Mouse (Mus musculus): ENCODE data around the gene Olfr370.
A peak's percentile ranks its signal among the peaks of the same experiment; 100 is the strongest.
"Not testable (repeated sequence)": the region's sequence is repeated elsewhere in the genome, so short reads cannot be mapped to it uniquely, and the experiment has no call there.

The Olfr370 gene

DNA sequence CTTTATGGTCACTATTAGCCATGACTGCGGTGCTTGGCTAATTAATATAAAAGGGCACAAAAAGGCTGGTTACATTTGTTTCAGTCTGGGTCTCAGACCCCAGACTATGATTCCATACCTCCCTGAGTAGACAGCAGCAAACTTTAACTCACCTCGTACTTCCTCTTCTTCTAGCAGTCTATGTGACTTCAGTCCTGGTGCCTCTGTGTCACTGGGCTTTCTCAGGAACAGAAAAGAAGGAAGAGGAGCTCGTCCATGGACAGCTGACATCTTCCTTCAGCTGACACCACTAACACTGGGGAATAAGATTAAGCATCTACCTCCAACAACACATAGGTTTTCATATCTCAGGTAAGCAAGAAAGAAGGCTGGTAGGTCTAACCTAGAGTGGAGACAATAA lies at the start of gene Olfr370:
TSS of gene Olfr370 (plus strand) at position 45 of the 400 bp plus-strand sequence.
- no peak for DNase-seq (ENCODE audit: low read depth, low spot score)

DNA sequence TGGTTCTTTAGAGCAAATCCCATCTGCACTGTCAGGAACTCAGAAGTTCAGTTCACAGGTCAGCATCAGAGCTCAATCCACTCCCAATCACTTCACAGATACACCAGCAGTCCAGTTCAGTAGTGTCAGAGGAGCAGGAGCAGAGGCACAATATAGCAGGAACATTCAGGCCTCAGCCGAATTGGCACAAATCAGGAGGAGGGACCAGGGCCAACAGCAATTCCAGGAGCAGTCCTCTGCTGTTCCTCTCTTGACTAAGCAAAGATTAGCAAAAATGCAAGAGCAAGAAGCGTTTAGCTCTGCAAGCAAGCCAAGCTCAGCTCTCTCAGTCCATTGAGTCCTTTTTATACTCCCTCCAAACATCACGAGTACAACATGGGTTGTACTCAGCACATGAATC lies 23.9 kb upstream of the Olfr370 start:
- DNase-seq (ENCODE audit: low read depth, low spot score), result no peak

GRCm38 (mm10) chr8:83520432-83520831 lies 15.1 kb upstream of the Olfr370 start:
- no peak for DNase-seq (ENCODE audit: low read depth, low spot score)

DNA sequence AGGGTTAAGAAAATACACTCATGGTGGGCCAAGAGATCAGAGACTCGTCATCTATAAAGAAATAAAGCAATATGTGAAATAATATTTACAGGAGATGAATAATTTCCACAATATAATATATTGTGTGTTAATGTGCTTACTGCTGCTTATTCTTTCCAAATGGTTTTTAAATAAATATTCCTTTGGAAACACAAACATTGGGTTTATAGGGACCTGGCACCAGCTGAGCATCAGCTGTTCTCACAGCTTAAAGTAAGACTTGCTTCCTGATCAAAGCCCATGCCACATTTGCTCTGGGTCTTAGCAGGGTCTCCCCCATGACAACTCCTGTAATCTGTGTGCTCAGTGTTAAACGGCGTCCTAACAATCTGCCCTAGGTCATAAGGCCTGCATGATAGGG lies 14.7 kb upstream of the Olfr370 start:
- DNase-seq (ENCODE audit: low read depth, low spot score), result not testable (repeated sequence)

DNA sequence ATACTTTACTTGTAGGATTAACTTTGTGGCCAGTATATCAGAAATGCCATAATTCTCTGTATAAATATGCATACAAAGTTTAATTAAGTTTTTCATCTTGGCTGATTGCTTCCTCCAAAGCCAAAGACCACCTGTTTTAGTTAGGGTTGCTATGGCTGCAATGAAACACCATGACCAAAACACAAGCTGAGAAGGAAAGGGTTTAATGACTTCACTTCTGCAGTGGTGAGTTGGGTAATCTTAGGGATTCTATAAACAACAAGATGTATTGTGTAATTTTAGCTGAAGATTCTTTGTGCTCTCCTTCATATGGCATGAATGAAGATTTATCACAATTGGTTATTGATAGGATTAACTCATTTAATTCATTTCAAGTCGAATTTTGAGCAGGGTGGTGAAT lies 14.3 kb upstream of the Olfr370 start:
- DNase-seq (ENCODE audit: low read depth, low spot score), result no peak

- DNase-seq (ENCODE audit: low read depth, low spot score), result no peak
Observed at GRCm38 (mm10) chr8:83534802-83535201, 778 bp upstream of the Olfr370 start.

DNA sequence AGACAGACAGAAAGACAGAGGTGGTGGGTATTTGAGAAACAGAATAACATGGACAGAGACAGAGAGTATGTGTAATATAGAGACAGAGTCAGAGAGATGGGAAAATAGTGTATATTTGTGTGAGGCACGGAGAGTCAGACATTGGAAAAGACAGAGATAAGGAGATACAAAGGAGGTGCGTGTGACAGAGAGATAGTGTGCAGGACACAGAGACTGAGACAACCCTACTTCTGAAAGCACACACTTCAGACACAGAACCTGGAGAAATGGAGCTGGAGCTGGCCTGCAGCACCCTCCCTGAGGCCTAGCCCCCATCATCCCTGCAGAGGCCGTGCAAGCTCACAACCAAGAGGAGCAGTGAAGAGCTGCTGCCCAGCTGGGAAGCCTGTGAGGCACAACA lies 27.1 kb downstream of the Olfr370 start:
- no peak for DNase-seq (ENCODE audit: low read depth, low spot score)

DNA sequence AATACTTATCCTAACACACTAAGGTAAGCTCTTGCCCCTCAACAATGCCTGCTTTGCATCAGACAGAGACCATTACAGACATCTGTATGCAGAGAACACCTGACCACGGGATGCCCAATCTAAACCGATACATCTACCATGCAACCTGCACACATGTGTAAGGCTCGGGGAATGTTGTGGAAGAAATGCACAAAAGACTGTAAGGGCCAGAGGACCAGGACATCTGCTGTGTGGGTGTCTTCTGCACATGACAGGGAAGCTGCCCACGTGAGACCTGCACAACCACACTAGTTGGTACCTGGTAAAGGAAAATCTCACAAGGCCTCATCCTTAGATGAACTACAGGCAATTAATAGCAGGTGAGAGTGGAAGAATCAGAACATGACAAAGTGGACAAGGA lies 27.7 kb downstream of the Olfr370 start:
- DNase-seq (ENCODE audit: low read depth, low spot score), result no peak

GRCm38 (mm10) chr8:83565731-83566375 lies 30.3 kb downstream of the Olfr370 start:
- no peak for DNase-seq (ENCODE audit: low read depth, low spot score)

DNA sequence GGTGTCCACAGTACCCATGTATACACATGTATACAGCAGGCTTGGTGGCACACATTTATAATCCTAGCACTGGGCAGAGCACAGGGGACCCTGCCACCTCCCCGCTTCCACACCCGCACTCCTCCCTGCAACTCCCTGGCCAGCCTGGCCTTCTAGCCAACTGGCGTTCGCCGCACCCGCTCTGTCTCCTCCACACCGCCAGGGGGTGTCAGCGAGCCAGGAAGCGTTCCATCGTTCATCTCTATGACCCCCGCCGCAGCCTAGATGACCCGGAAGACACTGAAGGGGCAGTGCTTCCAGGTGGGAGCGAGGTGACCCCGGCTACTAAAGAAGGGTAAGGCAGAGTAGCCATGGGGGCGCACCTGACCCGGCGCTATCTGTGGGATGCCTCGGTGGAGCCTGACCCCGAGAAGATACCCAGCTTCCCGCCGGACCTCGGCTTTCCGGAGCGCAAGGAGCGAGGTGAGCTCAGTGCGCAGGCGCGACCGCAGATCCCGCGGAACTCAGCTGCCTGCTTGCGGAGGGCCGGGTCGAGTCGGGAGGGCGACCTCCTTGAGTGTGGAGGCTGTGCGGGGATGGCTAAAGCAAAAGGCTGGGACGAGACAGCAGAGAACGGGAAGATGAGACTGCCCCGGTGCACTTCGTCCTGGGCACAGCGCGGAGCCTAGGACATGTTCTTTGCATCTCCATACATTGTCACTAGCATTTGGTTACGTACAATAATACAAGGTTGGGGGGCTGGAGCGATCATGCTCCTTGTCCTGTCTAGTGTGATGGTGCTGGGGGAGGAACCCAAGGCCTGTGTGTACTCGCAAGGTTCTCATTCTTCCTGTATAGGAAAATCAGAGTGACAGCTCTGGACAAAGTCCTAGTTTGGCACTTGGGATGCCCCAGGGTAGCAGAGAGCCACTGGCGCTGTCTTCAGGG lies 31.2 kb downstream of the Olfr370 start, which contains the start of gene Ndufb7:
TSS of gene Ndufb7 (plus strand) at position 203 of the 927 bp plus-strand sequence.
- DNase-seq (ENCODE audit: low read depth, low spot score), result peak; percentile 91

- no peak for DNase-seq (ENCODE audit: low read depth, low spot score)
Observed at GRCm38 (mm10) chr8:83567668-83568067, 32.1 kb downstream of the Olfr370 start.

DNA sequence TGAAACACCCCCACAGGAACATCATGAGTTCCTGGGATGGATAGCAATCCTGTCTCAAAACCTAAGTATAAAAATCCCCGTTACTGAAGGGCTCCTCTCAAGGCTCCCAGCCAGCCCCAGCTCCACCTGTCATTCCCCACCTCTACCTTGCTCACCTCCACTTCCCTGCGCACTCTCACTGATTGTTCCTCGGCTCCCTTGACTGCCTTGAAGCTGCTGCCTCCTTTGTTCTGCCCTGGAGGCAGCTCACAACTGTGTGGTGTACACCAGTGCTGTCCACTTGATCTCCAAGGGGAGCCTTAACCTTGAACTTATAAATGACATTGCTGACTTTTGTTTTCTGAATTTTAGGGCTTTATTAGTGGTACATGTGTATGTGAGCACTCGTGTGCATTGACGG lies 32.5 kb downstream of the Olfr370 start:
- DNase-seq (ENCODE audit: low read depth, low spot score), result peak; percentile 63

DNA sequence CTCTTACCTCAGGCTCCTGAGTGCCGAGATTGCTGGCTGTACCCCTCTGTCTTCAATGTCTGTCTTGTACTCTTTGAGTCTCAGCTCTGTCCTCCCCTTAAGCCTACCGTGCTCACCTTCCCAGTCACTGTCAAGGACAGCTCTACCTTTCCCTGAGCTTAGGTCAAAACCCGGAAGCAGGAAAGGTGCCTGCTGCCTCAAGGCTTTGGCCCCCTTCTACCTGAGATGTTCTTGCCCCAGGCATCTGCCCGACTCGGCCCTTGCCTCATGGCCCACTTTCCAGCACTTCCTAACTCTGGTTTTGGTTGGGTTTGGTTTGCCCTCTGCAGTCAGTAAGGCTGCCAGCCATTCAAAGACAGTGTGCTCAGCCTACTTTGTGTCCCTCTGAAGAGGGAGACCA lies 33.2 kb downstream of the Olfr370 start:
- no peak for DNase-seq (ENCODE audit: low read depth, low spot score)

DNA sequence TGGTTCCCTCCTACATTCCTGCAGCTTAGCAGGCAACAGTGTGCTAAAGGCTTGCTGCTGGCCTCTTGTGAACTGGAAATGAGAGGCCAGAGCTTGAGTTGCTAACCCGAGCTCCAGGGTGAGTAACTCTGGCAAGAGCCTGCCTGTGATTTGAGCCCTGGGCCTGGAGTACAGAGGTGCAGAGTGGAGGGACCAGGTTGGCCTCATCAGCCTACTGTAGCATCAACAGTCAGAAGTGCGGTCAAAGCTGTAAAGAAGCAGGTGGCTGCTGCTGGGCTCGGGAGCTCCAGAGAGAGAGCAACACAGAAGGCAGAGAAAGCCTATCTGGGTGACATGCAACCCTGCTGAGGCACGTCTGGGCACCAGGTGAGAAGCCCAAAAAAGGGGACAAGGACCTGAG lies 33.6 kb downstream of the Olfr370 start:
- DNase-seq (ENCODE audit: low read depth, low spot score), result no peak

- no peak for DNase-seq (ENCODE audit: low read depth, low spot score)
Observed at GRCm38 (mm10) chr8:83570272-83571000, 34.9 kb downstream of the Olfr370 start.

GRCm38 (mm10) chr8:83571001-83571340 lies 35.4 kb downstream of the Olfr370 start:
- not testable (repeated sequence) for DNase-seq (ENCODE audit: low read depth, low spot score)

GRCm38 (mm10) chr8:83571791-83572190 lies 36.2 kb downstream of the Olfr370 start:
- no peak for DNase-seq (ENCODE audit: low read depth, low spot score)

- DNase-seq (ENCODE audit: low read depth, low spot score), result no peak
Observed at GRCm38 (mm10) chr8:83572246-83572812, 36.7 kb downstream of the Olfr370 start.

DNA sequence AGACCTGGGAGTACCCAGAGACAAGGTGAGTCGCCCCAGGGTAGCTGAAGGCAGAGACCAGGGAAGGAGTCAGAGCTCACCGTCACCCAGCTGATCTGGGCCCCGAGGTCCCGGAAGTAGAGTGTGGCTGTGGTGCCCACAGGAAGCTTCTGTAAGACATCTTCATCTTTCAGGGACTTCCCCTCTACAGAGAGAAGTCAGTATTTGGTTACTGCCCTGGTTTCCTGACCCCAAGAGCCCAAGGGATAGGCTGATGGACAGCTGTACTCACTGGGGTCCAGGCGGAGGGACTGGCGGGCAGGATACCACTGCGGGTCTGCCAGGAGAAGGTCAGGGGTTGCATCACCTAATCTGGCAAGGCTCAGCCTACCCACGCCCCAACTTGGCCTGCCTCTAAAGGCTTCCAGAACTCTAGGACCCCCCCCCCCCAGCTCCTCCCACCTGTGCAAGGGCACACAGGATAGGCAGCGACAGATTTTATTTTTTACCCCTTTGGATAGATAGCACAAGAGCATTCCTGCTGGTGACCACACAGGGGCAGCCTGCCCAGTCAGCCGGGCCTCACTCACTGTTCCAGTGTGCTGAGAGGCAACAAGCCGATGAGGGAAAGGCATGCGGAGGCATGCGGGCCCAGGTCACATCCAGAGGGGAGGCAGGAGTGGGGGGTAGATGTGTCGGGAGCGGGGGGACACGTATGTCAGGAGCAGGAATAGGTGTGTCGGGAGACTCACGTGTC lies 37.7 kb downstream of the Olfr370 start:
- DNase-seq (ENCODE audit: low read depth, low spot score), result no peak

- no peak for DNase-seq (ENCODE audit: low read depth, low spot score)
Observed at GRCm38 (mm10) chr8:83574631-83575315, 39.2 kb downstream of the Olfr370 start.
